Mouse (Mus musculus) kidney, postnatal 0 days (tissue): ENCODE results near the gene Phf21a. TPM values are rescaled to one million over a fixed set of nuclear protein-coding genes. Genes with fewer than 3 reads are reported as not detected.

ENCODE experiments used
- ATAC-seq: fragments of 200-750 bp; cut with Nextera tagmentation; replicated peaks from 2 replicates; pipeline ENCODE4 v1.8.0; 2017; ENCODE audit warnings: low read depth, moderate number of reproducible peaks, moderate TSS enrichment, moderate library complexity; ENCODE audit not compliant: low FRiP score
- DNase-seq: peaks from one replicate; pipeline ENCODE4 v3.0.0-alpha.2; 2016; ENCODE audit warnings: low spot score
- H3K27ac ChIP-seq: fragments of 300-500 bp; sonication (generic); 2 replicates; pipeline ENCODE4 v1.5.1; 2014; ENCODE audit warnings: mild to moderate bottlenecking
- H3K27me3 ChIP-seq: fragments of 300-500 bp; sonication (generic); 2 replicates; pipeline ENCODE4 v1.6.1; 2014; ENCODE audit warnings: low read length, mixed read lengths; ENCODE audit not compliant: insufficient read depth
- H3K36me3 ChIP-seq: fragments of 300-500 bp; sonication (generic); 2 replicates; pipeline ENCODE4 v1.6.1; 2014; ENCODE audit warnings: low read length, mixed read lengths; ENCODE audit not compliant: insufficient read depth
- H3K4me1 ChIP-seq: fragments of 300-500 bp; sonication (generic); replicated peaks from 2 replicates; pipeline ENCODE4 v1.6.1; 2014; ENCODE audit warnings: antibody characterized with exemption, low read length, mixed read lengths; ENCODE audit not compliant: insufficient read depth
- H3K4me2 ChIP-seq: fragments of 300-500 bp; sonication (generic); 2 replicates; pipeline ENCODE4 v1.6.1; 2014; ENCODE audit warnings: mild to moderate bottlenecking, low read length, moderate library complexity, mixed read lengths
- H3K4me3 ChIP-seq: fragments of 300-500 bp; sonication (generic); replicated peaks from 2 replicates; pipeline ENCODE4 v1.5.1; 2014; ENCODE audit warnings: low read depth, low read length
- H3K9ac ChIP-seq: fragments of 300-500 bp; sonication (generic); 2 replicates; pipeline ENCODE4 v1.6.1; 2014; ENCODE audit warnings: low read depth, low read length
- H3K9me3 ChIP-seq: fragments of 300-500 bp; sonication (generic); replicated peaks from 2 replicates; pipeline ENCODE4 v1.6.1; 2016; ENCODE audit warnings: low read length, inconsistent platforms, mixed read lengths
- CTCF ChIP-seq: IDR thresholded peaks from 2 replicates; pipeline ENCODE4 v1.5.1; 2016; ENCODE audit warnings: antibody characterized with exemption, low read depth, mild to moderate bottlenecking, moderate library complexity
- WGBS: fragments of 180-500 bp; shearing (Covaris S2); extraction: QIAGEN DNeasy Blood & Tissue Kit; methylation state at CpG from one replicate; pipeline ENCODE4 v1.1.7; 2014; 5-methylcytosine and 5-hydroxymethylcytosine counted together
- polyA plus RNA-seq: library from polyadenylated mRNA; unstranded; fragments of >200 nt; fragmentation: Nextera tagmentation; extraction: Ambion mirVana; gene quantifications from 2 replicates; pipeline ENCODE4 v1.2.1, GENCODE M21; 2015

The Phf21a gene
- polyA plus RNA-seq, 1 experiment from 2014 or later = 18.6 TPM

- H3K9me3 ChIP-seq = no peaks in the 10 kb centered on the region
- 73% methylated on average over 17 of the region's 17 CpGs for WGBS
- H3K36me3 ChIP-seq = peaks cover 43% of the 10 kb centered on the region
- H3K27ac ChIP-seq = no peak overlapping the region
- no peak overlapping the region for H3K9ac ChIP-seq
- ATAC-seq (no peak), DNase-seq (no peak)
- no peak overlapping the region for H3K4me2 ChIP-seq
- peaks cover 8% of the 10 kb centered on the region for H3K4me1 ChIP-seq
- no peak for TF ChIP-seq CTCF
- H3K27me3 ChIP-seq = no peaks in the 10 kb centered on the region
- no peak overlapping the region for H3K4me3 ChIP-seq
Measured at GRCm38 (mm10) chr2:92379783-92380494, 287.0 kb downstream of the Phf21a start.

DNA sequence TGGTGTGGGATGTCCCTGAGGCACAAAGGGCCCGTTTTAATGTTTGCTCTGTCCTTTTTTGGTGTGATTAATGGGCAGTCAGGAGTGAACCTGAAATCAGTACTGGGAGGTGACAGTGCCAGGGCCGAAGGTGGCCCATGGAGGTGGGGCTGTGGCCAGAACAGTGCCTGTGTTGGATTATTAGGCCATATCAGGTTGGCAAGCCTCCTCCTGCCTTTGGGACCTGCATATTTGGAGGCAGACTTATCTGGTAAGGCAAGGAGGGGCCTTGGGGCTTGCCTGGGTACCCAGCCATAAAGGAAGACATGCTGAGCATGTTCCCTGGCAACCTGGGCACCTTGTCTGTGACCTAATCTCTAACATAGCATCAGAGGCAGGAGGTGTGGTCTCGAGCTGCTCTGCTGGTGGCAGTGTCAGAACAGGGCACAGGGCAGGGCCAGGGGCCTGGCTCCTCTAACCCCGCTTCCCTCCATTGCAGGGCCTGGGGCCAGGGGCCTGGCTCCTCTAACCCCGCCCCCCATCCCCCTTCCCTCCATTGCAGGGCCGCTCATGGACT is 287.7 kb downstream of the Phf21a start:
- WGBS = 68% methylated on average over 6 of the region's 6 CpGs
- DNase-seq = no peak
- ATAC-seq = no peak
- Histone ChIP-seq H3K4me2 (no peak overlapping the region), H3K27me3 (no peaks in the 10 kb centered on the region), H3K36me3 (peaks cover 49% of the 10 kb centered on the region), H3K4me3 (no peak overlapping the region), H3K4me1 (peaks cover 8% of the 10 kb centered on the region), H3K27ac (no peak overlapping the region), H3K9ac (no peak overlapping the region), H3K9me3 (no peaks in the 10 kb centered on the region)
- no peak for TF ChIP-seq CTCF

DNA sequence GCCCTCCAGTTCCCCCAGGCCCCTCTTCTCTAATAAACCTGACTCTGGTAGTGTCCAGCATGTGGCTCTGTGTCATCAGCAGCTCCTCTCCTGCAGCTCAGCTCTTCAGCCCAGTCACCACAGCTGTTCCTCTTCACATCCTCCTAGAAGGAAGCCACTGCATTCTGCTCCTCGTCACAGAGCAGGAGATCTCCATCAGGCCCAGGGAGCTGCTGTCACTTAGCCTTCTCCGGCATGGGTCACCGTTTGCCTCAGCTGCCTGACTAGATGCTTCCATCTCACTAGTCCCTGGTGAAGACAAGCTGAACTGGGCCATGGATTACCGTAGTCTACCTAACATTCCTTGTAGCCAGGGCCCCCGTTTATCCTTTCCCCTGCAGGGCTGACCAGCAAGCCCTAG is 288.2 kb downstream of the Phf21a start:
- no peak for ATAC-seq

GRCm38 (mm10) chr2:92381901-92382588 is 289.1 kb downstream of the Phf21a start, which contains the start of gene 1700029I15Rik:
TSS of gene 1700029I15Rik (plus strand) at chr2:92382538.
- ATAC-seq (no peak), DNase-seq (no peak)
- Histone ChIP-seq H3K27ac (no peak within 1 kb of the TSS), H3K4me2 (no peak within 1 kb of the TSS), H3K36me3 (peaks cover 58% of the 10 kb centered on the region), H3K27me3 (no peaks in the 10 kb centered on the region), H3K4me1 (no peaks in the 10 kb centered on the region), H3K9me3 (no peaks in the 10 kb centered on the region), H3K9ac (no peak within 1 kb of the TSS), H3K4me3 (no peak within 1 kb of the TSS)
- 91% methylated on average over 5 of the region's 5 CpGs for WGBS
- no peak for TF ChIP-seq CTCF

More for the DNA sequence above, 288.2 kb downstream of the Phf21a start:
- Histone ChIP-seq H3K27ac (no peak overlapping the region), H3K4me3 (no peak overlapping the region), H3K36me3 (peaks cover 51% of the 10 kb centered on the region), H3K4me2 (no peak overlapping the region), H3K9me3 (no peaks in the 10 kb centered on the region), H3K4me1 (peaks cover 2% of the 10 kb centered on the region), H3K27me3 (no peaks in the 10 kb centered on the region), H3K9ac (no peak overlapping the region)
- WGBS = 70% methylated on average over 5 of the region's 5 CpGs
- peak; percentile 50 for DNase-seq
- no peak for TF ChIP-seq CTCF

- H3K9me3 ChIP-seq = no peaks in the 10 kb centered on the region
- no peaks in the 10 kb centered on the region for H3K27me3 ChIP-seq
- no peak for DNase-seq
- WGBS = 93% methylated on average over 4 of the region's 4 CpGs
- H3K4me3 ChIP-seq = no peak overlapping the region
- peaks cover 54% of the 10 kb centered on the region for H3K36me3 ChIP-seq
- H3K4me1 ChIP-seq = no peaks in the 10 kb centered on the region
- H3K9ac ChIP-seq = no peak overlapping the region
- H3K27ac ChIP-seq = no peak overlapping the region
- no peak overlapping the region for H3K4me2 ChIP-seq
- no peak for ATAC-seq
- no peak for TF ChIP-seq CTCF
Measured at GRCm38 (mm10) chr2:92382759-92383158, 289.8 kb downstream of the Phf21a start.

GRCm38 (mm10) chr2:92384101-92384500 is 291.2 kb downstream of the Phf21a start:
- TF ChIP-seq CTCF = no peak
- H3K4me3 ChIP-seq = no peak overlapping the region
- H3K9me3 ChIP-seq = no peaks in the 10 kb centered on the region
- no peak overlapping the region for H3K4me2 ChIP-seq
- peaks cover 44% of the 10 kb centered on the region for H3K36me3 ChIP-seq
- H3K4me1 ChIP-seq = peaks cover 9% of the 10 kb centered on the region
- H3K27me3 ChIP-seq = no peaks in the 10 kb centered on the region
- ATAC-seq (no peak), DNase-seq (no peak)
- H3K27ac ChIP-seq = no peak overlapping the region
- 73% methylated on average over 4 of the region's 4 CpGs for WGBS
- no peak overlapping the region for H3K9ac ChIP-seq
